8 mouse cellular contexts compared by ENCODE assay signal in the genomic region with DNA sequence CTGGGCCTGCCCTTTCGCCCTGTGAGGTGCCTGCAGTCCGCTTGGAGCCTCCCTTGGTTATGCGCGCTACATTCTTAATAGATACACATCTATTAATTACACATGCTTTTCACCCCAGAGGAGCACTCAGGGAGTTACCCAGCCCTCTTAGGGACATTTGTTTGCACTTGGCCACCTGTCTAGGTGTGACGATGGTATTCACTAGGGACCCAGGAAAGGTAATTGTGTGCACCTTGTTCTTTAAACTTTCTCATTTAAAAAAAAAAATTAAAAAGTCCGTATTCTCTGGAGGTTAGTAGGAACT. TPM values are rescaled to one million over a fixed set of nuclear protein-coding genes. Genes with fewer than 3 reads are reported as not detected.
DNase-seq lines count a peak whose midpoint lies in the region; ATAC-seq and TF ChIP-seq lines count a peak whose summit lies in the region.

No protein-coding gene starts in this region.

- no peak for DNase-seq in spleen, adult 2 months (ENCODE audit: low read depth in 1 of 2, low spot score in 2 of 2)
- no peak for DNase-seq in spleen, postnatal 4 days (ENCODE audit: low spot score in 2 of 2)
- DNase-seq in limb, embryonic 10.5 days (ENCODE audit: low spot score) = no peak
- DNase-seq in urinary bladder, adult 2 months (ENCODE audit: low spot score) = no peak

- no peaks in the 10 kb centered on the region for H3K36me3 ChIP-seq in erythroblast, embryonic 14.5 days (ENCODE audit: control insufficient read depth)
- no peaks in the 10 kb centered on the region for H3K36me3 ChIP-seq in spleen, adult 2 months (ENCODE audit: control insufficient read depth, insufficient read depth, low read length)
- H3K36me3 ChIP-seq in limb, embryonic 10.5 days = no peaks in the 10 kb centered on the region
- H3K36me3 ChIP-seq in stomach, embryonic 15.5 days = no peaks in the 10 kb centered on the region

- no peaks in the 10 kb centered on the region for H3K9me3 ChIP-seq in erythroblast, embryonic 14.5 days (ENCODE audit: control insufficient read depth, low read length)
- H3K9me3 ChIP-seq in limb, embryonic 10.5 days (replicated peaks) = no peaks in the 10 kb centered on the region
- no peaks in the 10 kb centered on the region for H3K9me3 ChIP-seq in stomach, embryonic 15.5 days

- H3K27ac ChIP-seq in spleen, adult 2 months (ENCODE audit: insufficient read depth, low read length) = no peak overlapping the region
- peak overlapping the region; percentile 77; the same call in 1 of the 2 replicates for H3K27ac ChIP-seq in limb, embryonic 10.5 days
- no peak overlapping the region for H3K27ac ChIP-seq in stomach, embryonic 15.5 days

- peak overlapping the region; percentile 42 for H3K4me3 ChIP-seq in erythroblast, embryonic 14.5 days (replicated peaks)
- peak overlapping the region; percentile 60 for H3K4me3 ChIP-seq in spleen, adult 2 months (ENCODE audit: extremely low read depth, insufficient read depth, insufficient read length)
- H3K4me3 ChIP-seq in limb, embryonic 10.5 days = peak overlapping the region; percentile 77
- H3K4me3 ChIP-seq in stomach, embryonic 15.5 days (replicated peaks) = peak overlapping the region; percentile 73

- no peak for ATAC-seq in erythroblast, adult 5-6 weeks (replicated peaks; ENCODE audit: low FRiP score, poor library complexity, severe bottlenecking)
- peak; percentile 80; the same call in 1 of the 2 replicates for ATAC-seq in stomach, embryonic 15.5 days (ENCODE audit: insufficient read depth, low FRiP score, low read depth)
- no peak for ATAC-seq in frontal cortex, adult (ENCODE audit: low TSS enrichment)

- H3K4me1 ChIP-seq in erythroblast, embryonic 14.5 days (ENCODE audit: control insufficient read depth) = peaks cover 2% of the 10 kb centered on the region; the same call in 1 of the 2 replicates
- no peaks in the 10 kb centered on the region for H3K4me1 ChIP-seq in spleen, adult 2 months (ENCODE audit: control insufficient read depth, insufficient read depth, insufficient read length)
- H3K4me1 ChIP-seq in limb, embryonic 10.5 days = peaks cover 18% of the 10 kb centered on the region
- H3K4me1 ChIP-seq in stomach, embryonic 15.5 days = peaks cover 4% of the 10 kb centered on the region; the same call in 1 of the 2 replicates

- TF ChIP-seq POLR2A in spleen, adult 2 months (IDR thresholded peaks at IDR 0.05; ENCODE audit: low read depth, low read length) = no peak

- no peak overlapping the region for H3K9ac ChIP-seq in stomach, embryonic 15.5 days

- H3K4me2 ChIP-seq in stomach, embryonic 15.5 days = peak overlapping the region; percentile 92

- no peak for TF ChIP-seq CTCF in spleen, adult 2 months (IDR thresholded peaks at IDR 0.05; ENCODE audit: extremely low read depth, insufficient read depth, insufficient read length, insufficient replicate concordance)

- WGBS in spleen, adult 2 months = 23% methylated on average over 6 of the region's 6 CpGs
- 4% methylated on average over 6 of the region's 6 CpGs for WGBS in limb, embryonic 10.5 days
- 4% methylated on average over 6 of the region's 6 CpGs for WGBS in stomach, embryonic 15.5 days

- peaks cover 47% of the 10 kb centered on the region for H3K27me3 ChIP-seq in erythroblast, embryonic 14.5 days (ENCODE audit: control insufficient read depth)
- peaks cover 13% of the 10 kb centered on the region; the same call in 1 of the 2 replicates for H3K27me3 ChIP-seq in spleen, adult 2 months (ENCODE audit: control insufficient read depth, insufficient read depth, low read length)
- peaks cover 89% of the 10 kb centered on the region for H3K27me3 ChIP-seq in limb, embryonic 10.5 days (ENCODE audit: low read depth, poor library complexity, severe bottlenecking)
- H3K27me3 ChIP-seq in stomach, embryonic 15.5 days (replicated peaks) = 0 out of 2 replicates have a peak, but pooled peaks cover 9% of the 10 kb centered on the region

RNA-seq across cellular contexts. Expression of a gene that starts 0.4 kb away (rescaled TPM):
- polyA plus RNA-seq in erythroblast, embryonic 14.5 days (2012) = not detected in 2 replicates
- not detected in 2 replicates for total RNA-seq in erythroblast, adult 5-6 weeks (2015; ENCODE audit: low replicate concordance)
- total RNA-seq in erythroblast, adult 5-6 weeks (2017; ENCODE audit: low replicate concordance) = 0.56 TPM in 1 of 2 replicates, not detected in the other
- 0.43 and 0.56 TPM in 2 replicates for polyA plus RNA-seq in spleen, adult 2 months (2012; rRNA removed)
- polyA plus RNA-seq in limb, embryonic 10.5 days (2016; fragmentation: Nextera tagmentation; extraction: Ambion mirVana) = 1.9 and 2.2 TPM in 2 replicates
- 7.0 and 8.3 TPM in 2 replicates for polyA plus RNA-seq in stomach, embryonic 15.5 days (2015; fragmentation: Nextera tagmentation; extraction: Ambion mirVana)
- 7.3 and 8.1 TPM in 2 replicates for polyA plus RNA-seq in urinary bladder, adult 2 months (2012; rRNA removed)
